Mouse (Mus musculus) cerebellum, adult 11-12 months (tissue): ENCODE data around the gene Cyp3a41b.
"Not testable (repeated sequence)": the region's sequence is repeated elsewhere in the genome, so short reads cannot be mapped to it uniquely, and the experiment has no call there.

ENCODE experiments used
- DNase-seq: peaks from one replicate; pipeline ENCODE4 v3.0.0; 2022

Gene Cyp3a41b

DNA sequence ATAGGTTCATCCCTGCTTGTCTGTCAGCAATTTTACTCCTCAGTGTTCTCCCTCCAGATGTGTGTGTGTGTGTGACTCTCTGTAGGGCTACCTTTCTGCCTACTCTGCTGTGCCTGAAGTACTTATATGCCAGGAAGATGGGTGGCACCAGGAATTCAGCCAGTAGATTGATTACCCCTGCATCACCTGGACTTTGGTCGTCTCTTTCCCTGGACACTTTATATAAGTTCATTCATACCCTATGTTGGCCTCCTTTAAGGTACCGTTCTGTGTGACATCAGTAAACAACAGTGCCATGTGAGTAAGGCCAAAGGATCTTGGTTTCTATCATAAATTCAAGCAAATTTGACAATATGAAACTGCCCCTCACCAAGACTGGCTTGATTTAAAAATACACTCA, at the start of gene Cyp3a41b:
Gene Cyp3a41b, minus strand, starts transcription at position 101 of the 400 bp plus-strand sequence.
- not testable (repeated sequence) for DNase-seq

DNA sequence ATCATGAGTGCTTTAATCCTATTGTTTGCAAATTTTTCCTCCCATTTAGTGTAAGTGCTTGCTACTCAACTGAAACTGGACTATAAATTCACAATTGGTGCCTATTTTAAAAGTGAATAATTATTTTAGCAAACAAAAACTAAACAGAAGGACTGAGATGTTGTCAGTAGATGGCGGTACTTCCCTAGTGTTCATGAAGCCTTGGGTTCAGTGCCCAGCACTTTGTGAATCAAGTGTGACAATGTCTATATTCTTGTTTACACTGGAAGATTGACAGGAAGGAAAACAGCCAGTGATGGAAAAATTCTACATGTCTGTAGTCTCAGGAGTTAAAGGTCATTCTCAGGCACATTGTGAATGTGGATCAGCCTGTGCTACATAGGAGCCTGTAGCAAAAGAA, 47.8 kb upstream of the Cyp3a41b start:
- not testable (repeated sequence) for DNase-seq

DNA sequence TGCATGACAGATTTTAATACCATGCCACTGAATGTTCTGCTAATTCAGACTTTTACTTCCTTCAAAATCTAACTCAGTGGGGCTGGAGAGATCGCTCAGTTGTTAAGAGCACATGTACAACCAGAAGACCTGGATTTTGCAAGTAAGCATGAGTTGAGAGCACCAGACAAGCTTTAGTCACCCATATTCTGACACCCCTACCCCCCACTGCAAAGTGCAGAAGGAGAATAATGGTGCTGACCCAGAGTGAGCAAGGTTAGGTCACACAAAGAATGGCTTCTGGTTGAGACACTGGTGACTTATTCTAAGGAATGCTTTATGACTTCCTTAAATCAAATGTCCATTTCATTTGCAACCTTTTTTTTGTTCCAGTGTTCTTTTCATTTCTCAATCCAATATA, 20.4 kb upstream of the Cyp3a41b start:
- not testable (repeated sequence) for DNase-seq

DNA sequence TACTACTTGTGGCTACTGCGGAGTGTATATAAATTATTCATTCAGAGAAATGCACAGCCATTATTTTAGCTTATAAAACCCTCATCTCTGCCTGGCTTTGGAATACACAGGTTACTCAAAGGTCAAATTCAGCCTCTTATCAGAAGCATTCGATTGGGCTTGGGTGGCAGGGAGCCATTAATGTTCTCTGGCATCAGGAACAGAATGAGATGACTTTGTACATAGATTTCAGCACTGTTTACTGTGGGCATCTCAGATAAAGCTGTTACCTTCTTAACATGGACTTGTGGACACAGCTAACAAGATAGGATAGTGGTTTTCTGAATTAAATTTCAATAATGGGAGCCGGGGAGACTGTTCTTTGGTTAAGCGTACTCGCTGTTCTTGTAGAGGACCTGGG, 13.3 kb upstream of the Cyp3a41b start:
- DNase-seq: not testable (repeated sequence)

DNA sequence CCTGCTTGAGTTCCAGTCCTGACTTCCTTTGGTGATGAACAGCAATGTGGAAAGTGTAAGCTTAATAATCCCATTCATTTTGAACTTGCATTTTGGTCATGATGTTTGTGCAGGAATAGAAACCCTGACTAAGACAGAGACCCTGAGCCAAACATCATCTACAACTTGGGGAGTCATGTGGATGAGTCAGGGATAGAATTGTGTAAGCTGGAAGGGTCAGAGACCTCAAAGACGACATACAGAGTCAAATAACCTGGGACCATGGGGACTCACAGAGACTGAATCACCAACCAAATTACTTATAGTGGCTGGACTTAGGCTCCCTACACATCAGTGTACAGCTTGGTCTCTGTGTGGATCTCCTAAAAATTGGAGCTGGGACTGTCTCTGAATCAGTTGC, 7.2 kb downstream of the Cyp3a41b start:
- not testable (repeated sequence) for DNase-seq

DNA sequence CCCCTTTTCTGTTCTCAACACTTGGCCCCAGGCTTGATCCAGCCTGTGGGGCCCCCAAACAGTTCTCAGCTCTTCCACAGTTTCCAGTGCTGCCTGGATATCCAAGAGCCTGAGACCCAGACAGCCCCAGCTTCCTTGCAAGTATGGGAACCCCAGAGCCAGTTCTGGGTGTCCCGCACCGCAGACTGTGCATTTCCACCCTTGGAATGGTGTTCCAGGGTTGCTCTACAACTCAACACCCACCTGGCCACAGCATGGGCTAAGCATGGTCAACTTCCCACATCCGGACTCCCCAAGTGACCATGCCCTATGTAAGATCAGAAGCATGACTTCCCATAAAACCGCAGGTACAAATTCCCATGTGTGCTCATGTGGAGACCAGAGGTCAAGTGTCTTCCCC, 8.9 kb downstream of the Cyp3a41b start:
- DNase-seq: not testable (repeated sequence)

DNA sequence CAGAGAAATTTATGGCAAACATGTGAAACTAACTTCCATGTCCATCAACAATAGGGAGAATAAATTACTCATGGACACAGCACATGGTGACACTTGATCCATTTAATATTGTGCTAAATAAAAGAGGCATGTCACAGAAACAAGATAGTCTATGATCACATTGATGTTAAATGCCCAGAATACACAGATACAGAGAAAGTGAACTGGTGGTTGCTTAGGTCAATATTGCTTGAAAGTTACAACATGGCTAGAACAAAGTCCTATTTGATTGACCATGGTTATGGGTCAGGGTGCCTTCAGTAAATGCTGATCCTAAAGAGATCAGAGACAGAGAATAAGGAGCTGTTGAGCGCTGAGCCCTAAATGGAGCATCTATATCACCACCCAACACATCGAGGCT, 12.6 kb downstream of the Cyp3a41b start:
- DNase-seq: not testable (repeated sequence)
